Mouse (Mus musculus) frontal cortex, postnatal 14 days (tissue): ENCODE data around the gene Nemf.
A peak's percentile ranks its signal among the peaks of the same experiment; 100 is the strongest.

Experiments used
- DNase-seq, 2 experiments: peaks; one replicate each; pipeline ENCODE4 v3.0.0; 2022; ENCODE audit warnings: low spot score in 2 of 2

The Nemf gene

GRCm38 (mm10) chr12:69304051-69304450 is 52.9 kb downstream of the Nemf start:
- DNase-seq: no peak

GRCm38 (mm10) chr12:69302171-69302570 is 54.8 kb downstream of the Nemf start:
- no peak for DNase-seq

GRCm38 (mm10) chr12:69300391-69300790 is 56.6 kb downstream of the Nemf start:
- no peak for DNase-seq

GRCm38 (mm10) chr12:69299831-69300230 is 57.1 kb downstream of the Nemf start:
- no peak for DNase-seq

DNA sequence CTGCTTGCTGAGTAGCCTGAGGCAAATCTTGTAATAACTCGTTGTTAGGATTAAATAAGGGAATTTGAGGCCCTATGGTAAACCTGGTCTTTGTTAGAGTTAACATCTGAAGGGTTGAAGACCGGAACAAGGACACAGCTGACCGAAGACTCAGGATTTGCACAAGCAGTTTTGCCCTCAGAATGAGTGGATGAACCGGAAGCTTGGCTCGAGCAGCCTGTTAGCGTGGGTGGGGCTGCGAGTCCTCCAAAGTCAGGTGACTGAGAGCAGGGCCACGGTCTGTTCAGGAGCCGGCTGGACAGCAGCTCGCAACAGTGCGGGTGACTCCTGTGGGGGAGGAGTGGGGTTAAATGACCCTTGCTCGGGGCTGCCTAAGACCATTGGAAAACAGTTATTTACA is 57.7 kb downstream of the Nemf start:
- DNase-seq: no peak

- DNase-seq: no peak
Measured at GRCm38 (mm10) chr12:69298281-69298680, 58.7 kb downstream of the Nemf start.

- peak in 1 of 2 experiments; percentile 38 for DNase-seq
Measured at GRCm38 (mm10) chr12:69297411-69298150, 59.4 kb downstream of the Nemf start.

DNA sequence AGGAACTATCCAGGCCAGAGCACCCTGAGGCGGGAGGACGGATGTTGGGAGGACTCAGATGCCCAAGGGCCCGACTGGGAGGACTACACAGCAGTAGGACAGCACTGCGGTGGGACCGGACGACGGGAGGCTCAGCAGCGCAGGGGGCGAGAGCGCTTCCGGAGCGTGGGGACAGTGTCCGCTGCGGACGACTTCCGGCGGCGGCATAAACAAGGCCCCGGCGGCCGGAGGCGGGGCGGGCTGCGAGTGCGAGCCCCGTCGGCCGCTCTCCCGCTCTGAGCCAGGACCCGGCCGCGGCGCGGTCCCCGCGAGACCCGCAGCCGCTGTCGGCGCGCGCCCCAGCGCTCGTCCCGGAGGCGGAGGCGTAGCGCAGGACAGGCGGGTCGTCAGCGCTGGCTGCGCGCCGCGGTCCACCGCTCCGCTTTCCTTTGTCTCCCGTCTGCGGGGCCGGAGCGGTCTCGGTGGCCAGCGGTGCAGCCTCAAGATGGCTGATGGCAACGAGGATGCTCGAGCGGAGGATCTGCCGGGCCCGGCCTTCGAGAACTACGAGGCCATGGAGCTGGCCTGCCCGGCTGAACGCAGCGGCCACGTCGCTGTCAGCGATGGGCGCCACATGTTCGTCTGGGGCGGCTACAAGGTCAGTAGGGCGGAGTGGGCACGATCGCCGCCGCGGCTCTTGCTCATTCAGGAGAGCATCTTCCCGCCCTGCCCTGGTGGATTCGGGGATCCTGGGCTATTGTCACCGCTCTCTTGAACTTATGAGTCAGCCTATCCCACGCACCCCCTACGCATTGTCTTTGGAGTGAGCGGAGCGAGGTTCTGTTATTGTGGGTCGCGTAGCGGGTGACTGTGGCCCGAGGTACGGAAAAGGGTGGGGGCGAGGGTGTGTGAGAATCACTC is 60.2 kb downstream of the Nemf start, which contains the start of gene Klhdc2:
Gene Klhdc2 (plus strand): TSS at position 171 of the 900 bp plus-strand sequence.
- peak; percentile 81 for DNase-seq

DNA sequence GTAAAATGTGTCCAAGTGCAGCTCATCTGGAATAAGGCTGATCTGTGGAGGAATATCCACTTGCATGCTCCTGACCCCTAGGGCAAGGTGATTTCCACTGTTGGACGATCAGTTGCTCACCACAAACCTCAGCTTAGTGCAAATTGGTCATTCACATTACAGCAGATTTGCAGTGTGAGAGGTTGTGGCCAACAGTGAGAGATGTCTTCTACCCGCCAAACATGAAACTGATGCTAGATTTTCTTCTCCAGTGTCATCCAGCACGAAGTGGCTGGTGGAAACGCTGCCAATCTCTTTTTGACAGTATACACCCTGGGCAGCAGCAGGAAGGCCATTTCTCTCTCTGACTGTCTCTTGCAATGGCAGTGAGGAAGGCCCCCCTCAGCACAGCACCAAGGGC is 61.3 kb downstream of the Nemf start:
- DNase-seq: no peak

DNA sequence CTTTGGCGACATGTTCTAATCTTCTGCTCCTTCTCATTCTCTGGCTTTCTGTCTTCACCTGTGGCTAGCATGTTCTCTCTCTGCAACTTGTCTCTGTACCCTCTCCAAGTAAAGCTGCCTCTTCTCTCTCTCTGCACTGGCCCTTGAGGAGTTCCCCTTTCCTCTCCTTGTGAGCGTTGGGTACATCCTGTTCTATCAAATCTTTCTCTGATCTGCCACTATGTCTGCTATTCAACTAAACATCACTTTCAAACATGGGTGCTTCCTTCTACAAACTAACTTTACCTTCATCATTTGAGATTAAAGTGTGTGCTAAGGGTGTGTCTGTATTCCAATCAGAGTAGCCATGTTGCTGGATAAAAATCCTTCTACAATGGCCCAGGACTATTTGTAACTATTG is 62.0 kb downstream of the Nemf start:
- no peak for DNase-seq

GRCm38 (mm10) chr12:69293815-69294214 is 63.1 kb downstream of the Nemf start:
- DNase-seq: no peak

- DNase-seq: no peak
Measured at GRCm38 (mm10) chr12:69292401-69292800, 64.6 kb downstream of the Nemf start.

DNA sequence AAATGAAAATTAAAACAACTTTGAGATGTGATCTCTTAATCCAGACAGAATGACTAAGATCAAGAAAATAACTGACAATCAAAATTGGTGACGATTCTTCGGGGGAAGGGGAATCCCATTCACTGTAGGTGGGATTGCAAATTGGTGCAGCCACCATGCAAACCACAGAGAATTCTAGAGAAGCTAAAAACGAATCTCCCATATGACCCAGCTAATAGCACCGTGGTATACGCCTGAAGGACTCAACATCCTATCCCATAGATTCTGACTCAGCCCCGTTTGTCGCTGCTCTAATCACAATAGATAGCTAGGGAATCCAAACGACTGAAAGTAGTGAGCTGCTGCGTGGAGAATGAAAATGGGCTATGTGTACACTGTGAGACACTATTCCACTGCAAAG is 68.3 kb downstream of the Nemf start:
- DNase-seq: no peak

DNA sequence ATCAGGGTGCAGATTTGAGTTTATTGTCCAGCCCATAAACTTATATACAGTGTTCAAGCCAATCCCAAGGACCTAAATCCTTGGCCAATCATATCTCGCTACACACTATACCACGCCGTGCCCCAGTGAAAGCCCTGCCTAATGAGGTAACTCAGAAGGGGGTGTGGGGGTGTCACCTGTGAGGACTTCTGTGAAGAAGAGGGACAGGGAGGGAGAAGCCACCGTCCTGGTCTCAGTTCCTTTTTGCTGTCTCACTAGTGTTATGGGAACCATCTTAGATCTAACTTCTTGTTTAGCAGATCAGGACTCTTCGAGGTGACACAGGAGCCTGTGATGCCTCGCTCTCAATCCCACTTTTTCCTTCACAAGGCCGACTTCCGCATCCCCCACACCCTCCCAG is 69.4 kb downstream of the Nemf start:
- DNase-seq: no peak

DNA sequence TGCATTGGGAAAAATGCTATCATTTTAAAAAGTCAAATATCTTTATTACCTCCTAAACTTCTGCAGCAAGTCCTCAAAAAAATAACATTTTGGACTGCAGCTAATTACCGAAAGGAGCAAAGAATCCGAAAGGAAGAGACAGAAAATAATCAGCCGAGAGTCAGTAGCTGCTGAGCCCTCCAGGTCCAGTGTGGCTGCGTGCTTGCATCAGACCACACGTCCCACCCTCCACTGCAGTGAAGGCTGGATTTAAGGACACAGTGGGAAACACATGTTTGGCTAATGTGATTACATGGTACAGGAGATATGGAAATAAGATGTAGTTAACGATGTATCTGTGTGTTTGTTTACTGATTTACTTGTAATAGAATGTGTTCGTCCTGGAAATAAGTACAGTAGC is 73.8 kb downstream of the Nemf start:
- DNase-seq: no peak

DNA sequence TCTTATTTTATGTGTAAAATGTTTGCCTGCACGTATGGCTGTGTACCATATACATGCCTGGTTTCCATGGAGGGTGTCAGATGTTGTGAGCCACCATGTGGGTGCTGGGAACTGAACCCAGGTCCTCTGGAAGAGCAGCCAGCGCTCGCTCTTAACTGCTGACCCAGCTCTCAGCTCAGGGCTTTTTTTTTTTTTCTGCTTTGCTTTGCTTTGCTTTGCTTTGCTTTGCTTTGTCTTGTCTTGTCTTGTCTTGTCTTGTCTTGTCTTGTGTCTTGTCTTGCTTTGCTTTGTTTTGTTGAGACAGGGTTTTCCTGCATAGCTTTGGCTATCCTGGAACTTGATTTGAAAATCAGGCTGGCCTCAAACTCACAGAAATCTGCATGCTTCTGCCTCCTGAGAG is 76.0 kb downstream of the Nemf start:
- DNase-seq: no peak

- no peak for DNase-seq
Measured at GRCm38 (mm10) chr12:69279931-69280469, 77.0 kb downstream of the Nemf start.

DNA sequence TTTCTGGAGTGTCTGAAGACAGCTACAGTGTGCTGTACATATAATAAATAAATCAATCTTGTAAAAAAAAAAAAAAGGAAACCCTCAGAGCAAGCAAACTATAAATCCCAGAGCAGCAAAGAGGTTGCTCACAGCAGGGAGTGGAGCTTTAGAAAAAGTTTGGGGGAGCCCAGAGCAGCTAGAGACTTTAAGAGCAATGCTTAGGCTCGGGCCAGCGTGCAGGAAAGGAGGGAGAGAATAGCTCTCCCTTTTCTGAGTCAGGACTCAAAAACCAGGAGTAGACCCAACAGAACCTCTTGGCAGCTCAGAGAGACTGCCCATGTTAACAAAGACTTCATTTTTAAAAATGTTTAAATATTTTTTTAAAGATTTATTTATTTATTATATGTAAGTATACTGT is 88.0 kb downstream of the Nemf start:
- DNase-seq: no peak

GRCm38 (mm10) chr12:69267956-69268632 is 88.9 kb downstream of the Nemf start:
- no peak for DNase-seq

DNA sequence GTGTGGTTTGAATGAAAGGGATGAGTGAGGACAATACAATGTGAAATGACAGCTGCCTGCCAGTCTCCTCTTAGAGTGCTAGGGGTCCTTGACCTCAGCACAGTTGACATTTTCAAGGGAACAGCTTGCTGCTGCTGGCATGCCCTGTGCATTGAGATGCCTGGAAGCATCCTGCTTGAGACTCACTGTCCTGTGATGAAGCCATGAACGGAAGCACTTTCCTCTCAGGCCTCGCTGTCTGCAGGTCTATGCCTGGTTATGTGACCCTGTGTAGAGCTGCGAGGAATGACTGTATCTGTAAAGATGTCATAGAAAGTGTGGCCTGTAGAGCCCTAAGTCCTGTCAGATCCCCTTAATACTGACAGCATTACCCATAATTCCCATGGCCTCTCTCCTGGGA is 91.9 kb downstream of the Nemf start:
- no peak for DNase-seq

DNA sequence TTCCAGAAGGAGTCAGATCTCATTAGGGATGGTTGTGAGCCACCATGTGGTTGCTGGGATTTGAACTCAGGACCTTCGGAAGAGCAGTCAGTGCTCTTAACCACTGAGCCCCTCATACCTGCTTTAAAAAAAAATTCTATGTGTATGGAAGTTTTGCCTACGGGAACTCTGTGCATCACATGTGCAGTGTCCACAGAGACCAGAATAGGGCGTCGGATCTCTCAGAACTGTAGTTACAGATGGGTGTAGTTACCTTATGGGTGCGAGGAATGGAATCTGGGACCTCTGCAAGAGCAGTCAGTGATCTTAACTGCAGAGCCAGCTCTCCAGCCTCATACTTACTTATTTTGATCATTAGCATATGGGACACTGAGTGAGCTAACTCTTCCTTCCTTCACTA is 94.7 kb downstream of the Nemf start:
- DNase-seq: no peak
